Comparison of ENCODE assay signal across 8 mouse cellular contexts in genomic region chr5:126623205-126623604, GRCm38 (mm10).
DNase-seq lines count a peak whose midpoint lies in the region; ATAC-seq and TF ChIP-seq lines count a peak whose summit lies in the region.

No protein-coding gene starts in this region.

- no peak overlapping the region for H3K4me3 ChIP-seq in heart, embryonic 11.5 days (ENCODE audit: low read depth, low read length)
- H3K4me3 ChIP-seq in ES-E14 (ENCODE audit: insufficient read depth in 1 of 2, low read depth in 1 of 2, low read length in 2 of 2, poor library complexity in 1 of 2, severe bottlenecking in 1 of 2): no peak overlapping the region
- no peak overlapping the region for H3K4me3 ChIP-seq in kidney, postnatal 0 days (replicated peaks; ENCODE audit: low read depth, low read length)
- no peak overlapping the region for H3K4me3 ChIP-seq in liver, embryonic 14.5 days (ENCODE audit: insufficient read depth in 1 of 2, low read depth in 2 of 2, low read length in 2 of 2)

- no peak overlapping the region for H3K27ac ChIP-seq in heart, embryonic 11.5 days (ENCODE audit: low read depth, low read length)
- H3K27ac ChIP-seq in ES-E14 (ENCODE audit: insufficient read depth, low read depth, low read length, poor library complexity, severe bottlenecking): no peak overlapping the region
- H3K27ac ChIP-seq in kidney, postnatal 0 days: no peak overlapping the region
- H3K27ac ChIP-seq in liver, embryonic 14.5 days: no peak overlapping the region

- no peak for TF ChIP-seq EP300 in liver, embryonic 14.5 days (IDR thresholded peaks at IDR 0.05; ENCODE audit: low read depth)

- DNase-seq in heart, postnatal 4 days: peak; percentile 53
- DNase-seq in ES-E14 (ENCODE audit: low read depth, low spot score): peak; percentile 79
- peak; percentile 2 for DNase-seq in cerebellum, adult 8-10 months
- DNase-seq in kidney, postnatal 0 days (ENCODE audit: low spot score): peak; percentile 12
- DNase-seq in liver, embryonic 14.5 days (ENCODE audit: low read depth in 3 of 3, low spot score in 3 of 3): no peak
- DNase-seq in testis, postnatal 10 days (ENCODE audit: low spot score): peak; percentile 68
- no peak for DNase-seq in B cell, adult 2 months

- H3K36me3 ChIP-seq in heart, embryonic 11.5 days (ENCODE audit: control insufficient read depth, insufficient read depth, low read length): no peaks in the 10 kb centered on the region
- H3K36me3 ChIP-seq in ES-E14 (ENCODE audit: control insufficient read depth, insufficient read depth, low read length, poor library complexity, severe bottlenecking): no peaks in the 10 kb centered on the region
- no peaks in the 10 kb centered on the region for H3K36me3 ChIP-seq in kidney, postnatal 0 days (ENCODE audit: insufficient read depth, low read length)
- H3K36me3 ChIP-seq in liver, embryonic 14.5 days (replicated peaks; ENCODE audit: control insufficient read depth, insufficient read depth, low read depth): no peaks in the 10 kb centered on the region

- peak; percentile 76 for TF ChIP-seq CTCF in kidney, postnatal 0 days (IDR thresholded peaks at IDR 0.05; ENCODE audit: low read depth)
- TF ChIP-seq CTCF in liver, embryonic 14.5 days (IDR thresholded peaks at IDR 0.05; ENCODE audit: low read depth): peak; percentile 45

- no peak overlapping the region for H3K9ac ChIP-seq in heart, embryonic 11.5 days (ENCODE audit: low read depth, low read length)
- no peak overlapping the region for H3K9ac ChIP-seq in ES-E14 (ENCODE audit: insufficient read depth, low read depth, low read length, poor library complexity, severe bottlenecking)
- no peak overlapping the region for H3K9ac ChIP-seq in kidney, postnatal 0 days (ENCODE audit: low read depth, low read length)
- H3K9ac ChIP-seq in liver, embryonic 14.5 days (replicated peaks): no peak overlapping the region

- in situ Hi-C loops in ES-E14 (cut with MboI; ENCODE audit: low sequenced_read_pairs in 2 of 2, unreplicated experiment in 2 of 2): no loop called here

- no peak for ATAC-seq in heart, embryonic 11.5 days (replicated peaks; ENCODE audit: insufficient number of reproducible peaks, low FRiP score, low TSS enrichment)
- no peak for ATAC-seq in kidney, postnatal 0 days (replicated peaks; ENCODE audit: low FRiP score, low read depth)
- no peak for ATAC-seq in liver, embryonic 14.5 days (ENCODE audit: insufficient read depth)

- WGBS in heart, embryonic 11.5 days (ENCODE audit: insufficient replicate concordance): 12% methylated on average over 6 of the region's 6 CpGs
- WGBS in kidney, postnatal 0 days: 10% methylated on average over 6 of the region's 6 CpGs
- 11% methylated on average over 6 of the region's 6 CpGs for WGBS in liver, embryonic 14.5 days (ENCODE audit: insufficient replicate concordance)

- H3K27me3 ChIP-seq in heart, embryonic 11.5 days (ENCODE audit: control insufficient read depth, insufficient read depth, low read length): no peaks in the 10 kb centered on the region
- H3K27me3 ChIP-seq in kidney, postnatal 0 days (ENCODE audit: insufficient read depth, low read length): no peaks in the 10 kb centered on the region
- no peaks in the 10 kb centered on the region for H3K27me3 ChIP-seq in liver, embryonic 14.5 days (ENCODE audit: control insufficient read depth, insufficient read depth, low read length)

- no peaks in the 10 kb centered on the region for H3K4me1 ChIP-seq in heart, embryonic 11.5 days (ENCODE audit: control insufficient read depth, insufficient read depth, low read length)
- H3K4me1 ChIP-seq in ES-E14 (ENCODE audit: control insufficient read depth in 2 of 2, insufficient read depth in 2 of 2, low read length in 2 of 2, poor library complexity in 1 of 2): no peaks in the 10 kb centered on the region
- H3K4me1 ChIP-seq in kidney, postnatal 0 days (replicated peaks; ENCODE audit: insufficient read depth, low read length): no peaks in the 10 kb centered on the region
- no peaks in the 10 kb centered on the region for H3K4me1 ChIP-seq in liver, embryonic 14.5 days (replicated peaks; ENCODE audit: control insufficient read depth in 2 of 2, insufficient read depth in 2 of 2, low read length in 1 of 2)

- H3K9me3 ChIP-seq in heart, embryonic 11.5 days (replicated peaks; ENCODE audit: control insufficient read depth, low read length): no peaks in the 10 kb centered on the region
- no peaks in the 10 kb centered on the region for H3K9me3 ChIP-seq in ES-E14 (ENCODE audit: control insufficient read depth, insufficient read depth, low read depth, low read length)
- no peaks in the 10 kb centered on the region for H3K9me3 ChIP-seq in kidney, postnatal 0 days (replicated peaks; ENCODE audit: low read length)
- no peaks in the 10 kb centered on the region; the same call in 1 of the 2 replicates for H3K9me3 ChIP-seq in liver, embryonic 14.5 days (ENCODE audit: control insufficient read depth, low read length)

- no peak overlapping the region for H3K4me2 ChIP-seq in heart, embryonic 11.5 days
- no peak overlapping the region for H3K4me2 ChIP-seq in kidney, postnatal 0 days (ENCODE audit: low read length)
- H3K4me2 ChIP-seq in liver, embryonic 14.5 days (ENCODE audit: low read depth): no peak overlapping the region

TF ChIP-seq in ES-E14, 5 proteins besides CTCF, POLR2A, EP300 and RAD21:
- TF ChIP-seq MAFK (IDR thresholded peaks at IDR 0.05; ENCODE audit: insufficient read depth, low read depth, low read length) (no peak), ZC3H11A (IDR thresholded peaks at IDR 0.05; ENCODE audit: borderline replicate concordance, low read depth, low read length) (0 out of 2 replicates have a peak, but pooled peaks have one; percentile 41), ZNF384 (IDR thresholded peaks at IDR 0.05; ENCODE audit: low read depth, low read length) (no peak), HCFC1 (IDR thresholded peaks at IDR 0.05; ENCODE audit: borderline replicate concordance, insufficient read depth, low read length) (no peak), CHD2 (IDR thresholded peaks at IDR 0.05; ENCODE audit: low read depth, low read length) (no peak)

Comparison
In these comparisons a context has a peak if more than half of its experiments do, and no peak if none do; other contexts are left out.
1. DNase-seq: peak in heart, postnatal 4 days (single experiment), ES-E14 (single experiment), cerebellum, adult 8-10 months (single experiment), kidney, postnatal 0 days (single experiment) and testis, postnatal 10 days (single experiment); none in liver, embryonic 14.5 days (0 of 3) and B cell, adult 2 months (0 of 2).